Mouse (Mus musculus): ENCODE data around the gene E4f1. TPM values are rescaled to one million over a fixed set of nuclear protein-coding genes. Genes with fewer than 3 reads are reported as not detected.

E4f1 gene
- polyA plus RNA-seq, 1 experiment from 2014 or later, result 26.1 TPM

DNA sequence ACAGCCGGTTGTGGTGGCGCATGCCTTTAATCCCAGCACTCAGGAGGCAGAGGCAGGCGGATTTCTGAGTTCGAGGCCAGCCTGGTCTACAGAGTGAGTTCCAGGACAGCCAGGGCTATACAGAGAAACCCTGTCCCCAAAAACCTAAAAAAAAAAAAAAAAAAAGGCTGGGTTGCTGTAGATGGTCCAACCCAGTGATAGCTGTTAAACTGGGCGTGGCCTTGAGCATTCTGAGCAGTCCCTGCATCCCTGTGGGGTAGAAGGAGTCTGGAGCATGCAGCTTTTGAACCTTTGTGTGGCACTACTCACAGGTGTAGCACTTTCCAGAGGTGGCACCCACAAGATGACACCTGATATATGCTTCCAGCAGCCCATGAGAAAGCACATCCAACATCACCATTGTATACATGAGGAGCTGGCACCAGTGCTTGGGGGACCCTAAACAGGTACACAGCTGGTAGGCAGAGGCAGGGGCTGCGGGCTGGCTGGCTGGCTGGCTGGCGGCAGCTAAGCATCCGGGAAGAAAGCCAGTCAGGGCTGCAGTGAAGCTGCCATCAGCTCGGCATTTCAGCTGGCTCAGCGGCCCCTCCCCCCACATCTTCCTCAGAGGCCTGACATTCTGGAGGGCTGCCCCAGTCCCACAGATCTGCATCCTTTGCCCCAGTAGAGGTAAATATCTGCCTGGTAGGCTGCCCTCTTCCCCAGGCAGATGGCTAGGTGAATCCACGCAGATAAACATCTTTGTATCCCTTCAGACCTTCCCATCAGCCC lies 15.2 kb upstream of the E4f1 start:
- ATAC-seq, result no peak
- no peaks in the 10 kb centered on the region for H3K36me3 ChIP-seq (ENCODE audit: control insufficient read depth, insufficient read depth, low read length)
- H3K27ac ChIP-seq (ENCODE audit: low read length), result no peak overlapping the region
- H3K4me2 ChIP-seq (ENCODE audit: low read depth, low read length), result no peak overlapping the region
- no peaks in the 10 kb centered on the region for H3K9me3 ChIP-seq (ENCODE audit: control insufficient read depth, low read length)
- H3K4me3 ChIP-seq (ENCODE audit: low read length), result no peak overlapping the region
- H3K9ac ChIP-seq (ENCODE audit: low read depth, low read length), result peak overlapping the region; percentile 37; the same call in 1 of the 2 replicates
- peaks cover 21% of the 10 kb centered on the region for H3K4me1 ChIP-seq (ENCODE audit: control insufficient read depth, insufficient read depth, low read length)
- 56% methylated on average over 11 of the region's 11 CpGs for WGBS
- H3K27me3 ChIP-seq (replicated peaks; ENCODE audit: control insufficient read depth, insufficient read depth, low read length), result peaks cover 22% of the 10 kb centered on the region

GRCm38 (mm10) chr17:24483495-24483894 lies 13.4 kb upstream of the E4f1 start:
- no peak overlapping the region for H3K9ac ChIP-seq (ENCODE audit: low read depth, low read length)
- ATAC-seq, result no peak
- H3K4me1 ChIP-seq (ENCODE audit: control insufficient read depth, insufficient read depth, low read length), result peaks cover 19% of the 10 kb centered on the region
- H3K27ac ChIP-seq (ENCODE audit: low read length), result no peak overlapping the region
- no peaks in the 10 kb centered on the region for H3K9me3 ChIP-seq (ENCODE audit: control insufficient read depth, low read length)
- H3K36me3 ChIP-seq (ENCODE audit: control insufficient read depth, insufficient read depth, low read length), result no peaks in the 10 kb centered on the region
- no peak overlapping the region for H3K4me3 ChIP-seq (ENCODE audit: low read length)
- WGBS, result 85% methylated on average over 3 of the region's 3 CpGs
- no peak overlapping the region for H3K4me2 ChIP-seq (ENCODE audit: low read depth, low read length)
- H3K27me3 ChIP-seq (replicated peaks; ENCODE audit: control insufficient read depth, insufficient read depth, low read length), result peaks cover 15% of the 10 kb centered on the region

- Histone ChIP-seq H3K4me1 (ENCODE audit: control insufficient read depth, insufficient read depth, low read length) (peaks cover 18% of the 10 kb centered on the region), H3K9ac (ENCODE audit: low read depth, low read length) (no peak overlapping the region; the same call in 1 of the 2 replicates), H3K36me3 (ENCODE audit: control insufficient read depth, insufficient read depth, low read length) (peaks cover 9% of the 10 kb centered on the region), H3K4me2 (ENCODE audit: low read depth, low read length) (no peak overlapping the region), H3K4me3 (ENCODE audit: low read length) (no peak overlapping the region), H3K27ac (ENCODE audit: low read length) (no peak overlapping the region), H3K9me3 (ENCODE audit: control insufficient read depth, low read length) (no peaks in the 10 kb centered on the region), H3K27me3 (replicated peaks; ENCODE audit: control insufficient read depth, insufficient read depth, low read length) (0 out of 2 replicates have a peak, but pooled peaks cover 2% of the 10 kb centered on the region)
- 89% methylated on average over 20 of the region's 20 CpGs for WGBS
- ATAC-seq, result no peak
These were observed 11.1 kb upstream of the E4f1 start for GRCm38 (mm10) chr17:24481027-24481815.

DNA sequence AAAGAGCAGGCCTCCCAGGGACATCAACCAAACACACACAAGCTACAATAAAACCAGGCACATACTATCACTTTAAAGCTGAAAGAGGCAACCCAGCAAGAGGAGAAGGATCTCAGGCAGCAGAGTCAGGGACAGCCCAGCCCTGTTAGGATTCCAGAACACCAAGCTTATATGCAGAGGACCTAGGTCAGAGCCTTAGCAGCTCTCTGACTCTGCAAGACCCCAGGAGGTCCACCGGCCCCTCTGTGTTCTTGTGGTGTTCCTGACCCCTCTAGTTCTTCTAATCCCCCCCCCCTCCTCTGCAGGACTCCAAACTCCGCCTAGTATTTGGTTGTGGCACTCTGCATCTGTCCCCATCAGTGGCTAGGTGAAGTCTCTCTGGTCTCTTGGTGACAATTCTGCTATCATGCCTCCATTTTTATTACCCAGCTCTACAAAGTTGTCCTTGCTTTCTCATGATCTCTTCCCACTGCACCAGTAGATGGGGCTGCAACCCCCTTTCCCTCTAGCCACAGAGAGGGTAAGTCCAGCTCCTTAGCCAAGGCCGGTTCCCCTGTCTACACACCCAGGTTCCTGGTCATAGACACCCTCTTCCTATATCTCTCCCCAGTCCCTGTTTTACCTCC lies 10.2 kb upstream of the E4f1 start:
- Histone ChIP-seq H3K27ac (ENCODE audit: low read length) (peak overlapping the region; percentile 54; the same call in 1 of the 2 replicates), H3K4me2 (ENCODE audit: low read depth, low read length) (0 out of 2 replicates have a peak overlapping the region, but pooled peaks have one; percentile 12)

GRCm38 (mm10) chr17:24479431-24479830 lies 9.3 kb upstream of the E4f1 start:
- peak overlapping the region; percentile 45; the same call in 1 of the 2 replicates for H3K27ac ChIP-seq (ENCODE audit: low read length)
- peaks cover 21% of the 10 kb centered on the region for H3K36me3 ChIP-seq (ENCODE audit: control insufficient read depth, insufficient read depth, low read length)
- H3K27me3 ChIP-seq (replicated peaks; ENCODE audit: control insufficient read depth, insufficient read depth, low read length), result no peaks in the 10 kb centered on the region
- no peaks in the 10 kb centered on the region for H3K9me3 ChIP-seq (ENCODE audit: control insufficient read depth, low read length)
- H3K4me2 ChIP-seq (ENCODE audit: low read depth, low read length), result peak overlapping the region; percentile 46
- ATAC-seq, result no peak
- H3K4me3 ChIP-seq (ENCODE audit: low read length), result peak overlapping the region; percentile 88
- peaks cover 16% of the 10 kb centered on the region for H3K4me1 ChIP-seq (ENCODE audit: control insufficient read depth, insufficient read depth, low read length)
- WGBS, result 24% methylated on average over 1 of the region's 1 CpGs
- H3K9ac ChIP-seq (ENCODE audit: low read depth, low read length), result no peak overlapping the region

More for the DNA sequence above, 10.2 kb upstream of the E4f1 start:
- H3K9ac ChIP-seq (ENCODE audit: low read depth, low read length), result no peak overlapping the region; the same call in 1 of the 2 replicates
- no peak overlapping the region for H3K4me3 ChIP-seq (ENCODE audit: low read length)
- peaks cover 16% of the 10 kb centered on the region for H3K4me1 ChIP-seq (ENCODE audit: control insufficient read depth, insufficient read depth, low read length)
- WGBS, result 49% methylated on average over 3 of the region's 3 CpGs
- H3K9me3 ChIP-seq (ENCODE audit: control insufficient read depth, low read length), result no peaks in the 10 kb centered on the region
- H3K27me3 ChIP-seq (replicated peaks; ENCODE audit: control insufficient read depth, insufficient read depth, low read length), result 0 out of 2 replicates have a peak, but pooled peaks cover 2% of the 10 kb centered on the region
- no peak for ATAC-seq
- H3K36me3 ChIP-seq (ENCODE audit: control insufficient read depth, insufficient read depth, low read length), result peaks cover 17% of the 10 kb centered on the region

- peak within 1 kb of the TSS; percentile 77 for H3K4me2 ChIP-seq (ENCODE audit: low read depth, low read length)
- H3K9me3 ChIP-seq (ENCODE audit: control insufficient read depth, low read length), result no peaks in the 10 kb centered on the region
- peak within 1 kb of the TSS; percentile 88 for H3K4me3 ChIP-seq (ENCODE audit: low read length)
- ATAC-seq, result peak; percentile 93
- under 1% methylated on average over 48 of the region's 48 CpGs for WGBS
- H3K36me3 ChIP-seq (ENCODE audit: control insufficient read depth, insufficient read depth, low read length), result peaks cover 26% of the 10 kb centered on the region
- peak within 1 kb of the TSS; percentile 94 for H3K9ac ChIP-seq (ENCODE audit: low read depth, low read length)
- peak within 1 kb of the TSS; percentile 94 for H3K27ac ChIP-seq (ENCODE audit: low read length)
- peaks cover 22% of the 10 kb centered on the region for H3K4me1 ChIP-seq (ENCODE audit: control insufficient read depth, insufficient read depth, low read length)
- H3K27me3 ChIP-seq (replicated peaks; ENCODE audit: control insufficient read depth, insufficient read depth, low read length), result no peaks in the 10 kb centered on the region
These were observed 8.7 kb upstream of the E4f1 start, which contains the start of gene Mlst8 for GRCm38 (mm10) chr17:24478663-24479380. TSS of gene Mlst8 (minus strand) at chr17:24479078.

DNA sequence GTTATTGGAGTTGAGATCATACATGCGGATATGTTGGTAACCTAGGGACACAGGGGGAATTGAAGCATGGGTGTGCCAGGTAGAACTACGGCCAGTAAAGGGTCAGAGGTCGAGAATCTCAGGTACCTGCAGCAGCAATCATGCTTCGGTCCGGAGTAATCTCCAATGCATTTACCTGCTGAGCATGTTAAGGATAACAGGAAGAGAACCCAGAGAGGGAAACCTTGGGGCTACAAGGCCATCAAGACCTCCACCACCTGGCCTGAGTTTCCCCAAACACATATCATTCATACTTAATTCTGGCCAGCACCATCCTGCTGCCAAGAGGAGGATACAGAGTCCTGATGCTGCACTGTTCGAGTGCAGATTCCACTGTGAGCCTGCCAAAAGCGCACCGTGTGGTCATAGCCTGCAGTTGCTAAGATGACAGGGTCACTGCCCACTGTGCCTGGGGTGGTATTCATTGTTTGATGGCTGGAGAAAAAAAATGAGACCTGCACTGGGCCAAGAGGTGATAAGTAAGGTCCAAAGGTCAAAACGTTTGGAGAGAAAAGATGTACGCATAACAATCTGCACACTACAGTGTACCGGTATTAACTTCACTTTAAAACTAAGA lies 8.0 kb upstream of the E4f1 start:
- Histone ChIP-seq H3K27me3 (replicated peaks; ENCODE audit: control insufficient read depth, insufficient read depth, low read length) (no peaks in the 10 kb centered on the region), H3K4me1 (ENCODE audit: control insufficient read depth, insufficient read depth, low read length) (peaks cover 28% of the 10 kb centered on the region), H3K4me2 (ENCODE audit: low read depth, low read length) (peak overlapping the region; percentile 77), H3K9ac (ENCODE audit: low read depth, low read length) (peak overlapping the region; percentile 94), H3K36me3 (ENCODE audit: control insufficient read depth, insufficient read depth, low read length) (peaks cover 26% of the 10 kb centered on the region), H3K4me3 (ENCODE audit: low read length) (peak overlapping the region; percentile 88), H3K9me3 (ENCODE audit: control insufficient read depth, low read length) (no peaks in the 10 kb centered on the region), H3K27ac (ENCODE audit: low read length) (peak overlapping the region; percentile 51; the same call in 1 of the 2 replicates)
- 31% methylated on average over 11 of the region's 11 CpGs for WGBS
- ATAC-seq, result peak; percentile 43
